Mouse (Mus musculus) embryonic facial prominence, embryonic 15.5 days (tissue): ENCODE measurements around the gene Fndc10. TPM values are rescaled to one million over a fixed set of nuclear protein-coding genes. Genes with fewer than 3 reads are reported as not detected.
"Not testable (repeated sequence)": the region's sequence is repeated elsewhere in the genome, so short reads cannot be mapped to it uniquely, and the experiment has no call there.

Experiments used
- ATAC-seq: fragments of 200-750 bp; cut with Nextera tagmentation; 2 replicates; pipeline ENCODE4 v1.8.0; 2017; ENCODE audit warnings: low read depth, moderate TSS enrichment; ENCODE audit not compliant: insufficient number of reproducible peaks, low FRiP score, low TSS enrichment
- H3K27ac ChIP-seq: fragments of 300-500 bp; sonication (generic); replicated peaks from 2 replicates; pipeline ENCODE4 v1.5.1; 2015; ENCODE audit warnings: mild to moderate bottlenecking, inconsistent platforms
- H3K27me3 ChIP-seq: fragments of 300-500 bp; sonication (generic); 2 replicates; pipeline ENCODE4 v1.6.1; 2015; ENCODE audit warnings: inconsistent platforms
- H3K36me3 ChIP-seq: fragments of 300-500 bp; sonication (generic); 2 replicates; pipeline ENCODE4 v1.6.1; 2015; ENCODE audit warnings: mild to moderate bottlenecking, inconsistent platforms
- H3K4me1 ChIP-seq: fragments of 300-500 bp; sonication (generic); 2 replicates; pipeline ENCODE4 v1.6.1; 2015; ENCODE audit warnings: inconsistent platforms
- H3K4me2 ChIP-seq: fragments of 300-500 bp; sonication (generic); replicated peaks from 2 replicates; pipeline ENCODE4 v1.6.1; 2015; ENCODE audit warnings: mild to moderate bottlenecking, inconsistent platforms
- H3K4me3 ChIP-seq: fragments of 300-500 bp; sonication (generic); replicated peaks from 2 replicates; pipeline ENCODE4 v1.5.1; 2015; ENCODE audit warnings: mild to moderate bottlenecking, inconsistent platforms
- H3K9ac ChIP-seq: fragments of 300-500 bp; sonication (generic); 2 replicates; pipeline ENCODE4 v1.6.1; 2015; ENCODE audit warnings: inconsistent platforms
- H3K9me3 ChIP-seq: fragments of 300-500 bp; sonication (generic); replicated peaks from 2 replicates; pipeline ENCODE4 v1.6.1; 2016; ENCODE audit warnings: inconsistent platforms
- WGBS: fragments of 180-500 bp; shearing (Covaris S2); methylation state at CpG from one replicate; pipeline ENCODE4 v1.1.7; 2015; 5-methylcytosine and 5-hydroxymethylcytosine counted together
- polyA plus RNA-seq: library from polyadenylated mRNA; unstranded; fragments of >200 nt; fragmentation: Nextera tagmentation; extraction: Ambion mirVana; gene quantifications from 2 replicates; pipeline ENCODE4 v1.2.1, GENCODE M21; 2015

Fndc10 gene
- polyA plus RNA-seq, 1 experiment from 2014 or later: 13.5 TPM

DNA sequence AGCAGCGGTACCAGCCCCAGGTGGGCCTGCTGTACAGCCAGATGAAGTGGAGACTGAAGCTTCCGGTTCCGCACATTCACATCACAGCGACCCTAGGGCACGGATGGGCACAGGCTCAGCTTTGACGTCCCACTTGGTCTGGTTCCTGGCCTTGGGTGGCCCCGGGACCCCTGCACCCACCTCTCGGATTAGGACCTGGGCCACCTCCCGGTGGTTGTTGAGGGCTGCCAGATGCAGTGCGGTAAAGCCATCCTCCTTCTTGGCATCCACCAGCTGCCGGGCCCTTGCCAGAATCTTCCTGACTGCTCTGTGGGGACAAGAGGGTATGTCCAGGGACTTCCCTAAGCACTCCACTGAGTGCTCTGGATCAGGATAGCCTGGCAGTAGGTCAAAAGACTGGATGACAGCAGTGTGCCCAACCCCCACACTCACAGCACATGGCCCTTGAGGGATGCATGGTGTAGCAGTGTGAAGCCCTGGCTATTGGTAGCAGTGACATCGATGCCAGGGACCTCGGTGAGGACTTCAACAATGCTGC is 37.9 kb upstream of the Fndc10 start:
- Histone ChIP-seq H3K9me3 (no peaks in the 10 kb centered on the region), H3K4me1 (peaks cover 40% of the 10 kb centered on the region), H3K9ac (no peak overlapping the region), H3K4me3 (no peak overlapping the region), H3K27ac (no peak overlapping the region), H3K4me2 (no peak overlapping the region), H3K27me3 (peaks cover 33% of the 10 kb centered on the region), H3K36me3 (peaks cover 42% of the 10 kb centered on the region)
- 91% methylated on average over 13 of the region's 13 CpGs for WGBS
- no peak for ATAC-seq

DNA sequence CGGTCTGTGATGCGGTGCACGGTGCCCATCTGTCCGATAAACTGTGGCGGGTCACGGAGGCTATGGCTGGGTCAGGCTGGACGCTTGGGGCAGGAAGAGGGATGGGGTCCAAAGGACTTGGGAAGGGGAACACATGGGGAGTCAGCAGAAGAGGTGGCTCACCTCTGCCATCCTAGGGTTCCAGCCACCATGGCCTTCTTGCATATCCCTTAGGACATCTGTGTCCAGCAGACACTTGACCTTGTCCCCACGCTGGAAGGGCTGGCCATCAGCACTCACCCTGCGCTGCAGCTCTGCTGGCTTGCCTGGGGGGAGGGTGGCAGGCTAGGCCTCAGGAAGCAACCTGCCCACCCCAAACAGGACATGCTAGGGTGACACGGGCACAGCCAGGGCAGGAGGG is 35.2 kb upstream of the Fndc10 start:
- Histone ChIP-seq H3K4me2 (no peak overlapping the region), H3K27ac (no peak overlapping the region), H3K9ac (no peak overlapping the region), H3K4me1 (peaks cover 18% of the 10 kb centered on the region), H3K9me3 (no peaks in the 10 kb centered on the region), H3K4me3 (no peak overlapping the region), H3K36me3 (peaks cover 45% of the 10 kb centered on the region), H3K27me3 (peaks cover 14% of the 10 kb centered on the region)
- ATAC-seq: no peak
- 92% methylated on average over 10 of the region's 10 CpGs for WGBS

DNA sequence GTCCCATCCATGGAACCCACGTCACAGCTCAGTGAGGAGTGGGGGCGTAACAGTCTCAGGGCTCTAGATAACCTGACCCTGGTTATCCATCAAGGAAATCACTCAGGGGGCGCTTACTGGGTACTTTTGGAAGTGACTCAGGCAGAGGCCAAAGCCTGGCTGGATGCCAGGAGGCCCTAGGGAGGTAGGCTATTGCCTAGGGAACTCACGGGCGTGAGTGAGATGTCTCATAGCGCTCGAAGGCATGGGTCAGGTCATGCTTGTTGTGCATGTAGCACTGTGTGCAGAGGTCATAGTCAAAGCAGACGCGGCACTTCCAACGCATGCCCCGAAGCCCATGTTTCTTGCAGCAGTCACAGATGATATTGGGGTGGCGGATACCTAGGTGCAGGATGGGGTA is 33.5 kb upstream of the Fndc10 start:
- Histone ChIP-seq H3K9ac (no peak overlapping the region), H3K9me3 (no peaks in the 10 kb centered on the region), H3K27me3 (peaks cover 1% of the 10 kb centered on the region; the same call in 1 of the 2 replicates), H3K27ac (no peak overlapping the region), H3K4me2 (no peak overlapping the region), H3K36me3 (peaks cover 56% of the 10 kb centered on the region), H3K4me1 (peaks cover under 1% of the 10 kb centered on the region; the same call in 1 of the 2 replicates), H3K4me3 (no peak overlapping the region)
- ATAC-seq: no peak
- 85% methylated on average over 12 of the region's 12 CpGs for WGBS

GRCm38 (mm10) chr4:155666903-155667302 is 27.2 kb upstream of the Fndc10 start:
- H3K9ac ChIP-seq: no peak overlapping the region
- H3K4me2 ChIP-seq: no peak overlapping the region
- no peaks in the 10 kb centered on the region for H3K27me3 ChIP-seq
- H3K4me3 ChIP-seq: no peak overlapping the region
- no peak overlapping the region for H3K27ac ChIP-seq
- peaks cover 12% of the 10 kb centered on the region for H3K4me1 ChIP-seq
- peaks cover 26% of the 10 kb centered on the region; the same call in 1 of the 2 replicates for H3K36me3 ChIP-seq
- no peak for ATAC-seq
- H3K9me3 ChIP-seq: no peaks in the 10 kb centered on the region

GRCm38 (mm10) chr4:155668689-155669597 is 25.2 kb upstream of the Fndc10 start, which contains the start of gene Mib2:
TSS of gene Mib2 (minus strand) at chr4:155669198.
- Histone ChIP-seq H3K4me1 (peaks cover 12% of the 10 kb centered on the region), H3K27ac (peak within 1 kb of the TSS; percentile 87), H3K4me3 (peak within 1 kb of the TSS; percentile 94), H3K4me2 (peak within 1 kb of the TSS; percentile 89), H3K36me3 (peaks cover 19% of the 10 kb centered on the region; the same call in 1 of the 2 replicates), H3K9ac (peak within 1 kb of the TSS; percentile 80), H3K27me3 (no peaks in the 10 kb centered on the region), H3K9me3 (no peaks in the 10 kb centered on the region)
- ATAC-seq: peak; percentile 99
- under 1% methylated on average over 73 of the region's 73 CpGs for WGBS

DNA sequence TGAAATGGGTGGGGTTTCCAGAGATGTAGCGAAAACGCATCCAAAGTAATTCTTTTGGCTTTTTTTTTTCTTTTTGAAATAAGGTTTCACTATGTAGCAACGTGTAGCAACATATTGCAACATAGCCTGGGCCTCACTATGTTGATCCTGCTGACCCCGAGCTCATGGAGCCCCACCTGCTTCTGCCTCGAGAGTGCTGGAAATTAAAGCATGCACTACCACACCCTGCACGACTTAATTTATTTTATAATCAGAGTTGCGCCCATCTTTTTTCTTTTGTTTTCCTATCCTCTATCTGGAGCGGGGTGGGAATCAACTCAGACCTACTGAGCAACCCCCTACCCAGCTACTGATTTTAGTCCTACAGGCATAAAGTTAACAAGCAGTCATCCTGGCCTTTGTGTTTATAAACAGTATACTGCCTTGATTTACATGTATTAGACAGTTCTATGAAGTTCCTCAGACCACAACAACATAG is 24.5 kb upstream of the Fndc10 start:
- peak overlapping the region; percentile 94 for H3K4me3 ChIP-seq
- H3K4me1 ChIP-seq: peaks cover 12% of the 10 kb centered on the region
- no peak overlapping the region for H3K9ac ChIP-seq
- peak overlapping the region; percentile 89 for H3K4me2 ChIP-seq
- no peak for ATAC-seq
- H3K27ac ChIP-seq: 0 out of 2 replicates have a peak overlapping the region, but pooled peaks have one; percentile 87
- no peaks in the 10 kb centered on the region for H3K9me3 ChIP-seq
- H3K36me3 ChIP-seq: peaks cover 19% of the 10 kb centered on the region; the same call in 1 of the 2 replicates
- WGBS: under 1% methylated on average over 8 of the region's 8 CpGs
- no peaks in the 10 kb centered on the region for H3K27me3 ChIP-seq

DNA sequence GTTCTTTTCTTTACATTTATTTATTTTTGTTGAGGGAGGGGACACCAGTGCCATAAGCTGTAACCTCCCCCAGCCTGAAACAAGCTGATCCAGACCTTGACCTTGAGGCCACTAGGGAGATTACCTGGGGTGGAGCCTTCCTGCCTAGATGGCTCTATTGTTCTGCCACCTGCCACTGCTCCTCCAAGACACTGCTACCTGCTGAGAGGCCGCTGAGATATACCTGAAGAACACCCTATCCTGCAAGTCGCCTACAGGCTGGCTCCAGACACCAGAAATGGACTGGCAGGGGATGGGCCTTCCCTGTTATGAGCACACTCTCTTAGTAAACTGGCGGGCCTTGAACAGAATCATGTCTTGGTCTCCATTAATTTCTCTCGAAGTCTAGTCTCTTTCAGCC is 23.9 kb upstream of the Fndc10 start:
- WGBS: 71% methylated on average over 4 of the region's 4 CpGs
- not testable (repeated sequence) for H3K4me2 ChIP-seq, H3K9me3 ChIP-seq, H3K9ac ChIP-seq, H3K4me3 ChIP-seq, H3K27ac ChIP-seq, H3K27me3 ChIP-seq, ATAC-seq
- Histone ChIP-seq H3K4me1 (peaks cover 12% of the 10 kb centered on the region), H3K36me3 (peaks cover 13% of the 10 kb centered on the region; the same call in 1 of the 2 replicates)

- no peaks in the 10 kb centered on the region for H3K27me3 ChIP-seq
- H3K4me1 ChIP-seq: peaks cover 12% of the 10 kb centered on the region
- 65% methylated on average over 2 of the region's 2 CpGs for WGBS
- no peak overlapping the region for H3K4me2 ChIP-seq
- no peak overlapping the region for H3K27ac ChIP-seq
- no peaks in the 10 kb centered on the region for H3K36me3 ChIP-seq
- no peak overlapping the region for H3K4me3 ChIP-seq
- no peak for ATAC-seq
- no peaks in the 10 kb centered on the region for H3K9me3 ChIP-seq
- H3K9ac ChIP-seq: no peak overlapping the region
These were observed 22.1 kb upstream of the Fndc10 start for GRCm38 (mm10) chr4:155672082-155672481.

DNA sequence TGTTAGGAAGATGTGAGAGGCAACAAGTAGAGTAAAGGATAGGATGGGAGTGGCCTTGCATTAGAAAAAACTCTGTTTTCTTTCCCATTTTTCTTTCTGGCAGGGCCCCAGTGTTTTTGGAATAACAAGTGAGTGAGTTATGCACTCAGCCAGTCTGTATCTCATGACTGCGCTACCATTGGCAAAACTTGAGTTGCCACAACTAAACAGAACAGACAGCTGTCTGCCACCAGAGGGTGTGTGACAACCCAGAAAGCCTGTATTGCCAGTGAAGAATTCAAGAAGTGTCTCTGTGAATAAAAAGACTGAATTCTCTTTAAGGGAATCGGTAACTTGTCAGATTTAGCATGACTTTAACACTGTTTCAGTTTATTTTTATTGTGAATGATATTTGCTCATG is 18.2 kb upstream of the Fndc10 start:
- H3K9ac ChIP-seq: no peak overlapping the region
- no peak overlapping the region for H3K4me3 ChIP-seq
- H3K27ac ChIP-seq: no peak overlapping the region
- no peaks in the 10 kb centered on the region for H3K9me3 ChIP-seq
- 84% methylated on average over 2 of the region's 2 CpGs for WGBS
- H3K4me1 ChIP-seq: no peaks in the 10 kb centered on the region
- H3K36me3 ChIP-seq: no peaks in the 10 kb centered on the region
- ATAC-seq: no peak
- H3K4me2 ChIP-seq: no peak overlapping the region
- no peaks in the 10 kb centered on the region for H3K27me3 ChIP-seq

DNA sequence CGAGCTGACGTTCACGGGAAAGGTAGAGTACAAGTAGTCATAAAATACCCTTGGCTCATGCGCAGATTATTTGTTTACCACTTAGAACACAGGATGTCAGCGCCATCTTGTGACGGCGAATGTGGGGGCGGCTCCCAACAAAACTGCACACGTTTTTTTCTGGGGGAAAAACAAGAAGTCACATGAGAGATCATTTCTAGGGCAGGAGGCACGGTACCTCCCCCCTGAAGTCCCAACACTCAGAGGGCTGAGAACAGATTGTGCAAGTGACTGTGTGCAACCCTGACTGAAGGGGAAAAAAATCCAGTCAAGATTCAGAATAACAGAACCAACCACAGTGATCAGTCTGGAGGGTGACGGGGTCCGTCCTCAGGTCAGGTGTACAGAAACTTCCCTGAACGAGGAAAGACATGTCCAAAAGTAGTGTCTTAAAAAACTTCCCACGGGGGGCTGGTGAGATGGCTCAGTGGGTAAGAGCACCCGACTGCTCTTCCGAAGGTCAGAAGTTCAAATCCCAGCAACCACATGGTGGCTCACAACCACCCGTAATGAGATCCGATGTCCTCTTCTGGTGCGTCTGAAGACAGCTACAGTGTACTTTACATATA is 10.4 kb upstream of the Fndc10 start:
- H3K4me3 ChIP-seq, ATAC-seq, H3K27me3 ChIP-seq, H3K4me1 ChIP-seq, H3K9ac ChIP-seq, H3K4me2 ChIP-seq, H3K36me3 ChIP-seq, H3K9me3 ChIP-seq, H3K27ac ChIP-seq: not testable (repeated sequence)
- WGBS: 86% methylated on average over 16 of the region's 19 CpGs

GRCm38 (mm10) chr4:155687764-155688163 is 6.4 kb upstream of the Fndc10 start:
- not testable (repeated sequence) for H3K36me3 ChIP-seq, ATAC-seq, H3K4me2 ChIP-seq, H3K9ac ChIP-seq, H3K27me3 ChIP-seq, H3K27ac ChIP-seq, H3K4me3 ChIP-seq, H3K9me3 ChIP-seq, H3K4me1 ChIP-seq
- WGBS: 72% methylated on average over 4 of the region's 4 CpGs
